Mouse (Mus musculus) E14TG2a.4 (cell line): ENCODE measurements at regions not wholly inside any gene's neighbourhood (a gene's known extent, or its start where the extent isn't known, plus 50 kb on each side); places are given as distances from the start of the nearest gene placed in this dataset.

Experiments used
- CTCF ChIP-seq: conservative IDR thresholded peaks from 2 replicates; pipeline ENCODE4 v1.5.1; 2014; ENCODE audit warnings: low read length
- POU5F1 ChIP-seq: IDR thresholded peaks from 2 replicates; pipeline ENCODE4 v1.6.1; 2014; ENCODE audit warnings: low read length, borderline replicate concordance

GRCm38 (mm10) chr10:117469573-117470090 lies 89.8 kb upstream of the Cpsf6 start:
- no peak for TF ChIP-seq CTCF
- TF ChIP-seq POU5F1: no peak
